Mouse (Mus musculus): ENCODE results near the gene Nav1. TPM values are rescaled to one million over a fixed set of nuclear protein-coding genes. Genes with fewer than 3 reads are reported as not detected.

Nav1 gene
- polyA plus RNA-seq, 1 experiment from 2014 or later = 38.1 TPM

GRCm38 (mm10) chr1:135508349-135508634 lies 98.8 kb downstream of the Nav1 start:
- Histone ChIP-seq H3K9ac (replicated peaks) (0 out of 2 replicates have a peak overlapping the region, but pooled peaks have one; percentile 23), H3K4me2 (replicated peaks) (peak overlapping the region; percentile 68), H3K4me1 (replicated peaks) (peaks cover 67% of the 10 kb centered on the region), H3K4me3 (replicated peaks) (0 out of 2 replicates have a peak overlapping the region, but pooled peaks have one; percentile 64), H3K27me3 (peaks cover 19% of the 10 kb centered on the region), H3K27ac (no peak overlapping the region), H3K36me3 (no peaks in the 10 kb centered on the region), H3K9me3 (no peaks in the 10 kb centered on the region)
- 14% methylated on average over 3 of the region's 3 CpGs for WGBS
- no peak for ATAC-seq

GRCm38 (mm10) chr1:135507572-135508348 lies 99.3 kb downstream of the Nav1 start:
- 26% methylated on average over 14 of the region's 14 CpGs for WGBS
- H3K36me3 ChIP-seq = no peaks in the 10 kb centered on the region
- peaks cover 62% of the 10 kb centered on the region for H3K4me1 ChIP-seq (replicated peaks)
- 0 out of 2 replicates have a peak overlapping the region, but pooled peaks have one; percentile 23 for H3K9ac ChIP-seq (replicated peaks)
- no peak for ATAC-seq
- no peak overlapping the region for H3K4me3 ChIP-seq (replicated peaks)
- no peak overlapping the region for H3K27ac ChIP-seq
- peak overlapping the region; percentile 68 for H3K4me2 ChIP-seq (replicated peaks)
- H3K9me3 ChIP-seq = no peaks in the 10 kb centered on the region
- peaks cover 19% of the 10 kb centered on the region for H3K27me3 ChIP-seq

GRCm38 (mm10) chr1:135505499-135505898 lies 101.6 kb downstream of the Nav1 start:
- WGBS = 72% methylated on average over 7 of the region's 7 CpGs
- no peak overlapping the region for H3K27ac ChIP-seq
- peaks cover 52% of the 10 kb centered on the region for H3K4me1 ChIP-seq (replicated peaks)
- H3K4me3 ChIP-seq (replicated peaks) = no peak overlapping the region
- H3K9me3 ChIP-seq = no peaks in the 10 kb centered on the region
- H3K27me3 ChIP-seq = peaks cover 13% of the 10 kb centered on the region
- ATAC-seq = no peak
- no peak overlapping the region for H3K9ac ChIP-seq (replicated peaks)
- H3K36me3 ChIP-seq = no peaks in the 10 kb centered on the region
- H3K4me2 ChIP-seq (replicated peaks) = no peak overlapping the region

GRCm38 (mm10) chr1:135503436-135503835 lies 103.7 kb downstream of the Nav1 start:
- 91% methylated on average over 2 of the region's 2 CpGs for WGBS
- peaks cover 47% of the 10 kb centered on the region for H3K4me1 ChIP-seq (replicated peaks)
- H3K36me3 ChIP-seq = no peaks in the 10 kb centered on the region
- H3K9ac ChIP-seq (replicated peaks) = no peak overlapping the region
- H3K4me3 ChIP-seq (replicated peaks) = no peak overlapping the region
- no peak overlapping the region for H3K4me2 ChIP-seq (replicated peaks)
- H3K9me3 ChIP-seq = no peaks in the 10 kb centered on the region
- no peak for ATAC-seq
- no peak overlapping the region for H3K27ac ChIP-seq
- H3K27me3 ChIP-seq = 0 out of 2 replicates have a peak, but pooled peaks cover under 1% of the 10 kb centered on the region

GRCm38 (mm10) chr1:135502750-135503149 lies 104.3 kb downstream of the Nav1 start:
- WGBS = 78% methylated on average over 9 of the region's 9 CpGs
- H3K36me3 ChIP-seq = no peaks in the 10 kb centered on the region
- no peaks in the 10 kb centered on the region for H3K9me3 ChIP-seq
- no peak overlapping the region for H3K27ac ChIP-seq
- no peak for ATAC-seq
- H3K4me3 ChIP-seq (replicated peaks) = no peak overlapping the region
- H3K9ac ChIP-seq (replicated peaks) = no peak overlapping the region
- H3K4me2 ChIP-seq (replicated peaks) = no peak overlapping the region
- peaks cover 46% of the 10 kb centered on the region for H3K4me1 ChIP-seq (replicated peaks)
- no peaks in the 10 kb centered on the region for H3K27me3 ChIP-seq

GRCm38 (mm10) chr1:135502135-135502534 lies 105.0 kb downstream of the Nav1 start:
- H3K9me3 ChIP-seq = no peaks in the 10 kb centered on the region
- 41% methylated on average over 8 of the region's 8 CpGs for WGBS
- H3K27ac ChIP-seq = no peak overlapping the region
- no peaks in the 10 kb centered on the region for H3K36me3 ChIP-seq
- no peak overlapping the region for H3K4me2 ChIP-seq (replicated peaks)
- ATAC-seq = no peak
- H3K4me3 ChIP-seq (replicated peaks) = no peak overlapping the region
- H3K4me1 ChIP-seq (replicated peaks) = peaks cover 42% of the 10 kb centered on the region
- H3K9ac ChIP-seq (replicated peaks) = no peak overlapping the region
- H3K27me3 ChIP-seq = no peaks in the 10 kb centered on the region

- H3K4me2 ChIP-seq (replicated peaks) = no peak overlapping the region
- H3K36me3 ChIP-seq = no peaks in the 10 kb centered on the region
- H3K4me1 ChIP-seq (replicated peaks) = peaks cover 26% of the 10 kb centered on the region
- ATAC-seq = no peak
- no peaks in the 10 kb centered on the region for H3K9me3 ChIP-seq
- 21% methylated on average over 20 of the region's 20 CpGs for WGBS
- H3K4me3 ChIP-seq (replicated peaks) = no peak overlapping the region
- H3K27ac ChIP-seq = no peak overlapping the region
- no peak overlapping the region for H3K9ac ChIP-seq (replicated peaks)
- H3K27me3 ChIP-seq = no peaks in the 10 kb centered on the region
Observed at GRCm38 (mm10) chr1:135498455-135499358, 108.4 kb downstream of the Nav1 start.

GRCm38 (mm10) chr1:135495048-135495447 lies 112.0 kb downstream of the Nav1 start:
- H3K9ac ChIP-seq (replicated peaks) = no peak overlapping the region
- H3K36me3 ChIP-seq = no peaks in the 10 kb centered on the region
- H3K4me1 ChIP-seq (replicated peaks) = peaks cover 31% of the 10 kb centered on the region
- 92% methylated on average over 1 of the region's 1 CpGs for WGBS
- no peak overlapping the region for H3K4me2 ChIP-seq (replicated peaks)
- no peak overlapping the region for H3K27ac ChIP-seq
- H3K9me3 ChIP-seq = no peaks in the 10 kb centered on the region
- no peak for ATAC-seq
- no peaks in the 10 kb centered on the region for H3K27me3 ChIP-seq
- no peak overlapping the region for H3K4me3 ChIP-seq (replicated peaks)

GRCm38 (mm10) chr1:135493862-135494261 lies 113.2 kb downstream of the Nav1 start:
- H3K9ac ChIP-seq (replicated peaks) = no peak overlapping the region
- H3K4me3 ChIP-seq (replicated peaks) = no peak overlapping the region
- no peaks in the 10 kb centered on the region for H3K27me3 ChIP-seq
- H3K27ac ChIP-seq = no peak overlapping the region
- no peak overlapping the region for H3K4me2 ChIP-seq (replicated peaks)
- no peaks in the 10 kb centered on the region for H3K9me3 ChIP-seq
- peaks cover 26% of the 10 kb centered on the region for H3K4me1 ChIP-seq (replicated peaks)
- ATAC-seq = no peak
- no peaks in the 10 kb centered on the region for H3K36me3 ChIP-seq
- 83% methylated on average over 6 of the region's 6 CpGs for WGBS

- no peak for ATAC-seq
- no peak overlapping the region for H3K9ac ChIP-seq (replicated peaks)
- H3K4me1 ChIP-seq (replicated peaks) = peaks cover 15% of the 10 kb centered on the region
- H3K36me3 ChIP-seq = no peaks in the 10 kb centered on the region
- H3K27me3 ChIP-seq = no peaks in the 10 kb centered on the region
- no peak overlapping the region for H3K4me2 ChIP-seq (replicated peaks)
- no peak overlapping the region for H3K4me3 ChIP-seq (replicated peaks)
- no peak overlapping the region for H3K27ac ChIP-seq
- 32% methylated on average over 10 of the region's 10 CpGs for WGBS
- no peaks in the 10 kb centered on the region for H3K9me3 ChIP-seq
Observed at GRCm38 (mm10) chr1:135492406-135492805, 114.7 kb downstream of the Nav1 start.

- Histone ChIP-seq H3K27me3 (no peaks in the 10 kb centered on the region), H3K9me3 (no peaks in the 10 kb centered on the region), H3K4me1 (replicated peaks) (peaks cover 15% of the 10 kb centered on the region), H3K27ac (no peak overlapping the region), H3K9ac (replicated peaks) (no peak overlapping the region), H3K4me3 (replicated peaks) (no peak overlapping the region), H3K36me3 (no peaks in the 10 kb centered on the region), H3K4me2 (replicated peaks) (no peak overlapping the region)
- 65% methylated on average over 10 of the region's 10 CpGs for WGBS
- no peak for ATAC-seq
Observed at GRCm38 (mm10) chr1:135490931-135491666, 116.0 kb downstream of the Nav1 start.

- Histone ChIP-seq H3K9me3 (no peaks in the 10 kb centered on the region), H3K27me3 (no peaks in the 10 kb centered on the region), H3K4me3 (replicated peaks) (no peak overlapping the region), H3K4me1 (replicated peaks) (peaks cover 15% of the 10 kb centered on the region), H3K4me2 (replicated peaks) (no peak overlapping the region), H3K36me3 (no peaks in the 10 kb centered on the region), H3K9ac (replicated peaks) (no peak overlapping the region), H3K27ac (no peak overlapping the region)
- 65% methylated on average over 9 of the region's 9 CpGs for WGBS
- no peak for ATAC-seq
Observed at GRCm38 (mm10) chr1:135488879-135489278, 118.2 kb downstream of the Nav1 start.
